Mouse (Mus musculus) G1E (cell line): Measurements from ENCODE around the gene Hdc.

ENCODE experiments used
- CTCF ChIP-seq: IDR thresholded peaks from 2 replicates; pipeline ENCODE4 v1.5.1; 2012; ENCODE audit warnings: low read depth, low read length, inconsistent platforms, mixed read lengths
- GATA1 ChIP-seq: IDR thresholded peaks from 2 replicates; pipeline ENCODE4 v1.6.1; 2012; ENCODE audit warnings: borderline replicate concordance, low read length, inconsistent platforms, mixed read lengths
- GATA2 ChIP-seq: IDR thresholded peaks from 2 replicates; pipeline ENCODE4 v1.6.1; 2012; ENCODE audit warnings: low read depth, low read length, inconsistent platforms, borderline replicate concordance

DNA sequence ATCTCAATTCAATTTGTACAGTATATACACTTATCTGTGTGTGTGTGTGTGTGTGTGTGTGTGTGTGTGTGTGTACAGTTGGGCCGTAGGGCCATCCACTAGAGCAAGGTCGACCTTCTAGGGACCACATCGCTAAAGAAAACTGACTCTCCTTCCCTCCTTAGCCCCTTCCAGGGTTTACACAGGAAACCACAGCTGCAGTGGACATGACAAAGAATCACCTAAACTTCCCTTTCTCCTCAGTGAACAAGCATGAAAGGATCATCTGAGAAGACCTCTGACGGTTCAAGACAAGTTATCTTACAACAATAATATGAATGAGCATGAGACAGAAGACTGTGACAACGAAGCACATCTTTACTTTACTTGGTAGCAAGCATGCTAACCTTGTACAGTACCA lies 67.2 kb downstream of the Hdc start:
- no peak for TF ChIP-seq CTCF
- no peak for TF ChIP-seq GATA1
- no peak for TF ChIP-seq GATA2
